Mouse (Mus musculus) kidney, postnatal 14 days (tissue): ENCODE results near the gene Cpsf6.
A peak's percentile ranks its signal among the peaks of the same experiment; 100 is the strongest.

Experiments used
- DNase-seq: peaks from one replicate; pipeline ENCODE4 v3.0.0; 2022; ENCODE audit warnings: mixed read lengths

The Cpsf6 gene

GRCm38 (mm10) chr10:117413562-117414527 lies 34.0 kb upstream of the Cpsf6 start:
- DNase-seq: peak; percentile 24

DNA sequence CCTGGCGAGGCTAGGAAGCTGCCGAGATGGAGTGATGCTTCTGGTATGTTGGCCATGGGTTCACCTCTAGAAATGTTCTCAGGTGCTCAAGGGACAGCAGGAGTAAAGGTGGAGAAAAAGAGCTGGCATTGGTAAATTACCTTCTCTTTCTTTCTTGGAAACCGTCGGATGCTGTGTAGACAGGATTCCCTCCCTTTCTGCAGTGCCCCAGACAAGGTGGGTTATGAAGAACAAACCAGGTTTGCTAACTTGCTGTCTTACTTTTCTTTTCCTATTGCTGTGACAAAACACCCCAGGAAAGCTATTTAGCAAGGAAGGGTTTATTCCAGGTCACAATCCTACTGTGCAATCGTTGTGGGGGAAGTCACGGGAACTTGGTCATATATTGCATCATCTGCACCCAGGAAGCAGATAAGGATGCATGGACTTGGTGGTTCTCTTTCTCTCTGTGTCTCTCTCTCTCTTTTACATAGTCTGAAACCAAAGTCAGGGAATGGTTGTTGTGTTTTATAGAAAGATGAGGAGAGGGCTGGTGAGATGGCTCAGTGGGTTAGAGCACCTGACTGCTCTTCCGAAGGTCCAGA lies 32.8 kb upstream of the Cpsf6 start:
- DNase-seq: no peak

GRCm38 (mm10) chr10:117411716-117412473 lies 32.1 kb upstream of the Cpsf6 start:
- no peak for DNase-seq

DNA sequence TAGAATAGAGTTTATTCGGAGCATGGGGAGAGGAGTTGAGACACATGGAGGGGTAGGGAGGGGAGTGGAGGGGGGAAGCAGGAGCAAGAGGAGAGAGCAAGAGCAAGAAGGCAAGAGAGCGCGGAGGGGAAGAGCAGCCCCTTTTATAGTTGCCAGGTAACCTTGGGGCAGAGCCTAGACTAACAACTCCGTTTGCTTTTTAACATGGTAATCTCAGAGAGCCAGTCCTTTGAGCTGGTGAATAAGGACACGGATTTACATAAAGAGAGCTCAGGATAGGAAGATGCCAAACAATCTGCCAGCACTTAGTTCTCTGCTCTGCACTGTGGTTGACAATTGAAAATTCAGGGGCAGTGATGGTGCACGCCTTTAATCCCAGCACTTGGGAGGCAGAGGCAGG lies 31.3 kb upstream of the Cpsf6 start:
- DNase-seq: no peak

DNA sequence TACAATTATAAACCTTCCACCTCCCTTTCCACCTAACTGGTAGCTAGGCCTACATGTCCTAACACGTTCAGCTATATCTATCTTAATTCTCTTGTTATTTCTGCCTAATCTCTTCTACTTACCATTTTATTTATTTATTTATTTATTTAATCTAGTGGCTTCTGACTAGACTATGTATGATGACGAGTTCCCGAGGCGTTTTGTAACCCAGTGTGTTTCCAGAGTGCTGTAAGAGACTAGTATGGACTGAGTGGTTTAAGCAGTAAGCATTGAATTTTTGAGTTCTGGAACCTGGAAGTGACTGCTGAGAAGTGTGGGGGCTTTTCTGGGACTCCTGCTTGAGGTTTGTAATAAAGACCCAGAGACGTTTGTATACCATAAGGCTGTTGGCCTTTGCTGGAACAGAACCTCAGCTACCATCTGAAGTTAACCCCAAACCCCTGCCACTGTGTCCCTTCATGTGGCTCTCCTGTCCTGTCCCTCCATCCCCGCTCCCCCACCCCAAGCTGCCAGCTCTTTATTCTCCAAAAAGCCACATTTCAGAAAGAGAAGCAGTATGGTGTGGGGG lies 30.8 kb upstream of the Cpsf6 start:
- DNase-seq: no peak

- DNase-seq: no peak
These were observed 29.8 kb upstream of the Cpsf6 start for GRCm38 (mm10) chr10:117409373-117410354.

- no peak for DNase-seq
These were observed 28.9 kb upstream of the Cpsf6 start for GRCm38 (mm10) chr10:117408545-117409372.

DNA sequence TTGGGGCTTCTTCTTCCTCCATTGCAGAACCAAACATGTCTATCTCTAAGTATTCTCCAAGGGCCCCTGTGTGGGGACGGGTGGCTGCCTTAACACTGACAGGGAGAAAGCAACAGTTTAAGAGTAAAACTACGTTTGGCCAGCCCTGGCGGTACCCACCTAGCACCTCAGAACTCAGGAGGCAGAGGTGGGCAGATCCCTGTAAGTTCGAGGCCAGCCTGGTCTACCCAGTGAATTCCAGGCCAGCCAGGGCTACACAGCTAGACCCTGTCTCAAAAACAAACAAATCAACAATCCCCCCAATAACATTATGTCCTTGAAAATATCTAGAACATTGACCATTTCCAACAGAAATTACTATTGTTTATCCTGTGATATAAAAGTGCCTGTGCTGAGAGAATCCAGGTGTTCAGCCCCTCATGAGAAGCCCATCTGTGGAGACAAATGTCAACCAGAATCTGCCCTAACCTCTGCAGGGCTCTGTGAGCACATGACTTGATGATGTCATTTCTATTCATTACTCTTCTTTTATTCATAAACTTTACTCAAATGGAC lies 28.0 kb upstream of the Cpsf6 start:
- no peak for DNase-seq

DNA sequence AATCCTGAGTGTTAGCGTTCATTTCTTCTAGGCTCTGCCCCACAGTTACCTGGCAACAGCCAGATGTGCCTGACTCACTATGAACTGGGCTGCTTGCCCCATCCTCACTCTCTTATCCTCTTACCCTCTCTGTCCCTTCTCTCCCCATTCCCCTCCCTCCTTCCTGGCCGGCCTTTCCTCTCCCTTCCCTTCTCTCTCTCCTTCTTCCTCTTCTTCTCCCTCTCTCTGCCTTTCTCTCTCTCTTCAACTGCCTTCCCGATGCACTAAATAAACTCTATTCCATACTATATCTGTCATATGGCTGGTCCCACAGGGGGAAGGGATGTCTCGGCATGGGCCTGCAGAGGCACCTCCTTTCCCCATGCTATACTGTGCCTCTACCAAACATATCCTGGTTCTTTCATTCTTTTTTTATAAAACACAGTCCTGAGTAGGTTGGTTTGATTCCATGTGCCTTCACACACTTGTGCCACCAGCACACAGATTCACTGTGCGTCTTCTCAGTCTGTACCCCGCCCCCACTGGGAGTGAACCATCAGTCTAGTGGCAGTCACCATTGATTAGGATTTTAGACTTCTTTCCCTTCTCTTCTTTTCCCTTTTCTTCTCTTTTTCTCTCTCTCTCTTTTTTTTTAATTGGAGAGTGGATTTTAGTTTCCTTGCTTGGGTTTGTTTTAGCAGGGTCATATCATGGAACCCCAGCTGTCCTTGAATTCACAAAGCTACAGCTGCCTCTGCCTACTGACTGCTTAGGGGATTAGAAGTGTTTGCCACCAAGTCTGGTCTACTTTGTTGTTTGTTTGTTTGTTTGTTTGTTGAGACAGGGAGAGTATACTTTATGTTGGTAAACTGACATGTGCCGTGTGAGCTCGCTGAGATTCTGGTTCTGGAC lies 27.3 kb upstream of the Cpsf6 start:
- DNase-seq: no peak

DNA sequence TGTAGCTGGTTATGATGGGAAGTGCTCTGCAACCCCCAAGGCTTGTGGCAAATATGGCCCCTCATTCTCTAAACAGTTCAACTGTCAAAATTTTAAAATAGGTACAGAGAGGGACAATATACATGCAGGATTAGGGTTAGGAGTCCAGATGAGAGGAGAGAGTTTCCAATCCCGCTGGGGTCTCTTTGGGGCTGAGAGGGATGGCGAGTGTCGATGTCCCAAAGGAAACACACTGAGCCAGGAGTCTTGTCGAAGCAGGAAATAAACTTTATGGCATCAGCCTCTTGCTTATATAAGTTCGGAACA lies 26.4 kb upstream of the Cpsf6 start:
- DNase-seq: no peak

- no peak for DNase-seq
These were observed 25.9 kb upstream of the Cpsf6 start for GRCm38 (mm10) chr10:117405526-117406282.

DNA sequence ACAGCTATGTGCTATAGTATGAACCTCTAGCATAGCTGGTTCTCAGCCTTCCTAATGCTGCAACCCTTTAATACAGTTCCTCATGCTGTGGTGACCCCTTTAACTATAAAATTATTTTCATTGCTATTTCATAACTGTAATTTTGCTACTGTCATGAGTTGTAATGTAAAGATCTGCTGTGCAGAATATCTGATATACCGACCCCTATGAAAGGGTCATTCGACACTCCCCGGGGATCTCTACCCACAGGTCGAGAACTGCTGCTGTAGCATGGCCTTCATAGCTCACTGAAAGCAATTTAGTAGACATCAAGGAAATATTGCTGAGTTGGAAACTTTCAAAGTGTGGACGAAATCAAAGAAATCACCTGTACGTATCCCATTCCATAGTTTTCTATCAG lies 24.6 kb upstream of the Cpsf6 start:
- DNase-seq: no peak

GRCm38 (mm10) chr10:117403344-117403953 lies 23.6 kb upstream of the Cpsf6 start:
- no peak for DNase-seq

DNA sequence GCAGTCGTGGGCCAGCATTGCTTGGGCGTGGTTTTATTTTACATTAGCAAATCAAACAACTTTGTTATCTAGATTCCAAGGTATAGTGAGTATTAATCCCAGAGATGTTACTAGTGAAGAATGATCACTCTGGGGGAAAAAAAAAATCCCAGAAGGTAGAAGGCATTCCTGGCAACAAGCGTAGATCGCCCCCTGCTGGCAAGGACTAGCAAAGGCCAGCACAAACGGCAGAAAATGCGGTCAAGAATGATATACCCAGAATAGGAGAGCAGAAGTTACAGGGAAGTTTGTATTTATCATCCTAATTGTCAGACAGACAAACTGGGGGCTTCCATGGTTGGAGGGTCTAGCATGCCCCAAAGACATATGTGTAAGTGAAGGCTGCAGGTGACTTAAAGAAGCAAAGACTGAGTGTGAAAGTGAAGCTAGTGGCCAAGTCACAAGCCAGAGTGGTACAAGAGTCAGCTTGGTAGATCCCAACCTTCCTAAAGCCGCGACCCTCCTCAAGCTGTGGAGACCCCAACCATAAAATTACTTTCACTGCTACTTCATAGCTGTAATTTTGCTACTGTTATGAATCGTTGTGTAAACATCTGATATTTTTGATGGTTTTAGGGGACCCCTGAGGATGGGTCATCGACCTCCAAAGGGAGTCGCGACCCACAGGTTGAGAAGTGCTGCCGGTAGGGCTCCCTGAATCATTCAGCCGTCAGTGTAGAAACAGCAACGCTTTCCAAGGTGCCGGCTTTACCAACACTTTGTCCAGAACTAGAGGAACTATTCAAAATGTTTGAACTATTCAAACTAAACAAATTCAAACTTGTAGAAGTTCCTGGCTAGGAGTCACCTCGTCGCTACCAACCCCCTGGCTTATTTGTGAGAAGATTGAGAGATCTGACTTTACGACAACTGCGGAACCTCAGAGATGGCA lies 22.9 kb upstream of the Cpsf6 start:
- DNase-seq: peak; percentile 44

GRCm38 (mm10) chr10:117401364-117401763 lies 21.5 kb upstream of the Cpsf6 start:
- no peak for DNase-seq

- no peak for DNase-seq
These were observed 20.6 kb upstream of the Cpsf6 start for GRCm38 (mm10) chr10:117400246-117400954.

GRCm38 (mm10) chr10:117399839-117400238 lies 20.0 kb upstream of the Cpsf6 start:
- DNase-seq: no peak
